Mouse (Mus musculus) embryo, embryonic 9.5 days (tissue): ENCODE measurements around the gene Tstd2.
A peak's percentile ranks its signal among the peaks of the same experiment; 100 is the strongest.

Experiments
- DNase-seq: peaks from one replicate; pipeline ENCODE4 v3.0.0-alpha.2; 2017; ENCODE audit errors: extremely low spot score

The Tstd2 gene

DNA sequence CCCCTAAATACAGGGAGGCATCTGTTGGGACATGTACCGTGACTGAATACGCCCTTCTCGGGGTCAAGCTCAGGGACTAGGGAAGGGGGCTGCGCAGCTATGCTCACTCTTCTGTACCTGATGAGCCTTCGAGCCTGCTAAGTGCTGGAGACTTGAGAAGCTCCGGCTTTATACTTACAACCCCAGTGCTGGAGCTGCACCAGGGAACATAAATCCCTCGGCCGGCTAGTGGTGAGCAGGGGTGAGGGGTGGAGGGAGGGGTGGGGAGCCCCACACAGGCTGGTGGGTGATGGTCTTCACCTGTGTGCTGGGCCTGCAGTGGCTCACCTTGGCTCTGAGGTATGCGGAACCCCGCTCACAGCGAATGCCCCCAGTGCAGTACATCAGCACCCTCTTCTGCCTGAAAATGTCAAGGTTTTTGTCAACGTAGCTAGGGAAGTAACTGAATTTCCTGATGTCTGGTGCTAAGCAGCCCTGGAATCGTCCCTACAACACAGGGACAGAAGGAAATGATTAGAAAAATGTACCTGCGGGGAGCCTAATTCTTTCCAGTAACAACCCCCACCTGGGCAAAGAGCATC is 18.9 kb downstream of the Tstd2 start:
- no peak for DNase-seq

DNA sequence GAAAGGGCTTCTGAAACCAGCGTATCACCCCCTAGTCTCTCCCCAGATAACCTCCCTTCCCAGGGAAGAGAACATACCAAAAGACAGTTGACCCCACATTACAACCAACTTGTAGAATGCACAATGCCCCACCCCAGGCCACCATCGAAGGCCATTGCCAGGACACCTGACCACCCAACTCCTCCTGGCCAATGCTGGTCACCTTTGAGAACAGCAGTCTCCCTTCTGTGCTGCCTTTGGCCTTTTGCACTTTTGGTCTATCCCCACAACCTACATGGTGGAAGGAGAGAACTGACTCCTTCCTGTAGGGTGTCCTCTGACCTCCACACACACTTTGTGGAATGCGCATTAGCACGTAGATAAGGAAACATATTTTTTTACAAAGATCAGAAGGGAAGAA is 21.0 kb downstream of the Tstd2 start:
- no peak for DNase-seq

DNA sequence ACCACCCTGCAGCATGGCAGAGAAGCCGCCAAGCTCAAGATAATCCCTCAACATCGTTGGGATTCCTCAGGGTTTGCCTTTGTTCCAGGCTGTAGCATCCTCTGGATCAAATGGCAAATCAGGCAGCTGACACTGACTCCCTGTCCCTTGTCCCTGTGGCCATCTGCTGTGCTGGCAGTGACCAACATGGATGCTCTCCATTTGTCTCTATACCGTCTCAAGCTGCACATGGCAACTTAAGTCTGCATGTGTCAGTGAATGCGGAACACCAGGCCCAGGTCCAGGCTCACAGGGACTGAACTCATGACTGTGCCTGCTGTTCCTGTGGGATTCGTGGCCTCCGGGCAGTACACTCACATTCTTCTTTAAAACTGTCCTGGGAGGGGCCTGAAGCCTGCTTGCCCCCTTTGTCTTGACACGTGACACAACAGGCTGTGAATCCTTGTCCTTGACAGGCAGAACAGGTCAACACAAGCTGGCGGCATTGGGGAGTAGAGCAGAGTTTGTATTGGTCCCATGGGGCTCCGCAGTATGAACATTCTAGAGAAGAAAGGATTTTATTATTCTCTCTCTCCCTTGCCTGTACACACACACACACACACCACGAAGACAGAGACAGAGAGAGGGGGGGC is 21.8 kb downstream of the Tstd2 start:
- DNase-seq: no peak

DNA sequence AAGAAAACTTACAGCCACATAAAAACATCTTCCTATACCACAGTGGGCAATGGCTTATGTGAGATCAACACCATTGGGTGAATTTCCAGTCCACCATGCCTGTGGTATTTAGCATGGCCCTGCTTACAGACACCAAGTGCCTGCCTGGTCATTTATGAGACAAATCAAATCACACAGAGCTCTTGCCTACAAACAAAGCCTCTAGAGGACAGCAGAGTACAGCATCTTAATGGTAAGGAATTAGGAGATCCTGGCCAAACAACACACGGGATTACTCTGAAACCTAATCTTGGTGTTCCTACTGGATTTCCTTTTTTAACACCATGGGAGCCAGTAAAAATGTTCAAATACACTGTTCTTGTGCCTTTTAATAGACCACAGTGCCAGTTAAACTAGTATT is 23.2 kb downstream of the Tstd2 start:
- DNase-seq: no peak

DNA sequence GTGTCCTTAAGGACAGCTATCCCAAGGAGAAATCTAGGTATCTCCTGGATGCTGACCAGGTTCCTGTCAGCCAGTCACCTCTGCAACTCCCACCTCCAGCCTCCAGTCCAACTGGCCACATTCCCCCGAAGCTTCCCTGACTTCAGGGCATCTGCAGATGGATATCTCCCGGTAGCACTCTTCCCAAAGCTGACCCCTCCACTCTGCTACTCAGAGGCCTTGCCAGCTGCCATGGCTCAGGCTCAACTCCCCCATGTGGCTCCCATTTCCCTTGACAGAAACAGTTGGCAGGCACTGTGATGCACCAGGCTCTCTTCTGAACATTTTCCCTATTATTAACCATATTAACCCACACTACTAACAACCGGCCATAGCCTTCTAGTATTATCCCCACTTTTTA is 27.1 kb downstream of the Tstd2 start:
- no peak for DNase-seq

DNA sequence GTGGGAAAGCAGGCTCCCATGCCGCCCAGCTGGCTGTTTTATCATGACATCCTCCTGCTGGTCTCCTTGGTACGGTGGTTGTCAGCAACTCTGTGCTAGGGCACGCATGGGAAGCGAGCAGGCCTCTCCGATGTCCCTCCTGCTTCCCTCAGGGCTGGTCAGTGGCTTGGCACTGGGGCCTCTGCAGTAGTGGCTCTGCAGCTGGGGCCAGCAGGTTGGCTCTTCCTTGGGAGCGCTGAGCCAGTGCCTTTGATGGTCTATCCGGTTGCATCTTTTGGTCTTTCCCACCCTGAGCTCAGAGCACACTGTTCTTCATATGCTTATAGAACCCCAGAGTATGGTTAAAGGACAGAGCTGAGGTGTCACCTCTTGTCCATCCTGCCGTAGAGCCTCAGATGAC is 28.4 kb downstream of the Tstd2 start:
- no peak for DNase-seq

DNA sequence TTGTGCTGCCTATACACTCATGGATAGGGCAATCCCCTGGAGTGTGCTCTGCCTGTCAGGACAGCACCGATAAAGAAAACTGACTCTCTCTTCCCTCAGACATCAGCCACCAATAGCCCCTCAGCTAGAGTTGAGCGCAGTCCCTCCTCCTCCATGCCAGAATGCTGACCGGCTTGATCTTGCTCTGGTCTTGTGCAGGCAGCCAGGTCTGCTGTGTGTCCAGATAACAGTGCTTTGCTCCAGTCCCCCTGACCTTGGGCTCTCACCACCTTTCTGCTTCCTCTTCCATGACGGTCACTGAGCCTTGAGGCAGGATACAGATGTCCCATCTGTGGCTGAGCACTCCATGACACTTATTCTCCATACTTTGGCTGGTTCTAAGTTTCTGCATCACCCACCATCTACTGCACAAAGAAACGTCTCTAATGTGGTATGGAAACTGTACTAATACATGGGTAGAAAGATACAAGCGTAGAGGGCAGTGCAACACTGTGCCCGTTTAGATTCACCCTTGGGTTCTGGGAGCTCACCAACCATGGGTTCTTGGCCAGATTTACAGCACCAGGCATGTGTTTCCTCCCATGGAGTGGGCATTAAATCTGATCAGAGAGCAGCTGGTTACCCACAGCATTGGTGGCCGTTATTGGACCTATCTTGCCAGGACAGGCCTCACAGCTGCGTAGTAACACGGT is 36.3 kb downstream of the Tstd2 start:
- DNase-seq: no peak

DNA sequence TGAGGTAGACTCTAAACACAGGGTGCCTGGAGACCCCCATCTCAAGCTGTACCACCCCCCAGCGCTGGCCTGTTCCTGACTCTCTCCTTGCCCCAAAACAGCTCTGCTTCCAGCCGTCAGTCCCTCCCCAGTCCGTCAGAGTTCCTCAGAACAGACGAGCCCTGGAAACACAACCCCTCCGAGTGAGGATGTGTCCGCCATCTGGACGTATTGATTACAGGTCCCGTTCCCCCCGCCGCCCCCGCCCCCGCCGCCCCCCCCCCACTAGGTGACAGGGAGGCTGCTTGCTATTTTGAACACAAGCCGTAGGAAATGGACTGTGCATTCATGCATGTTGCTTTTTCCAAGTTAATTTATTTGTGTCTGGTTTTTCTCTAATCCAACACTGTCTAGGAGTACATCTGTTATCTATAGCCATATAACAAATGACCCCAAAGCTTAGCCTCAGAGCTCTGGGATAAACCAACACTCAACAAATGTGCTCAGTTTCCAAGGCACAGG is 37.2 kb downstream of the Tstd2 start:
- peak; percentile 54 for DNase-seq

DNA sequence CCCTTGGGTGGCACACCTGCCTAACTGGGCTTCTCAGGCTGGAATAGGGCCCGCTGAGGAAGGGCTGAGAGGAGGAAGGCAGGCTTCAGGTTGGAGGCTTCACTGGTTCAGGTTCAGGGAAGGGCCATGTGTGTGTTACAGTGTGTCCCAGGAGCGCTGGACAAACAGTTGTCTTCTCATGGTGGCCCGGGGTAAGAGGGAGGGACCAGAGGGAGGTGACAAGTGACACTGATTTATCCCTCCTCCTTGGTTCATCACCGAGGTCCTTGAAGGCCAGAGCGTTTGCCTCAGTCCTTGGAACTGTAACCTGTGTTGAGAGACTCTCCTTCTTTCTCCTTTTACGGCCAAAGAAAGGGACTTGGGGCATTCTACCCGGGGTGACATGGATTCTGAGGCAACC is 38.0 kb downstream of the Tstd2 start:
- DNase-seq: no peak

DNA sequence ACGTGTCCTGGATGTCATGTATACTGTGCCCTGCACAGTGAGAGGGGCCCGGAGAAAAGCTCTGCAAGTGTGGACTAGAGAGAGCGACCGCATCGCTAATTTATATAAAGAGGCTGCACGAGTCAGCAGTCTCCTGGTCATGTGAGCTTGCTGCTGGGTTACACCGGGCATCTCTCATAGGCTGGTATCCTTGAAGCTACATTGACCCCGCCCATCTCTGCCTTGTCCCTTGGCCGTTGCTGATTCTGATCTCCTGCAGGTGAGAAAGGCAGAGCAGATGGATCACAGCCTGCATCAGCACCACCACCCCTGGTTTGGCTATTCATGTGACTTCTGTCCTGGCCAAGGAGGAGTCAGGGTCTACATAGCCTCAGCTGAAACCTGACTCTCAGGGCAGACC is 39.4 kb downstream of the Tstd2 start:
- no peak for DNase-seq

DNA sequence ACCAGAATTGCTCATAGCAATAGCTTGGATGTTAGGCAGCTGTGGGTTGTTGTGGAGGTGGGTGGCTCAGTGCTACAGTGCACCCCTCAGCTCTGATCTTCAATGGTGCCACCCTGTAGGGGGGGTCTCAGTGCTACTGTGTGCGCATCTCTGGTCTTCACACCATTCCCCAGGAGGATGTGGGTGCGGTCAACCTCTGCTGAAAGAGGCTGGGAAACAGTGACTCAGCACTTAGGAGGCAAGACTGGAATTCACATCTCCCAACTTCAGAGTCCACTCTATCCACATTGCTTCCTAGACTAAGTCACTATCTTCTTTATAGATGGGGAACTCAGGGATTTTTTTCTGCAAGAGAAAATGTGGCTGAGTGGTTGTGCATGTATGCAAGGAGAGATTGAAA is 40.9 kb downstream of the Tstd2 start:
- DNase-seq: no peak

DNA sequence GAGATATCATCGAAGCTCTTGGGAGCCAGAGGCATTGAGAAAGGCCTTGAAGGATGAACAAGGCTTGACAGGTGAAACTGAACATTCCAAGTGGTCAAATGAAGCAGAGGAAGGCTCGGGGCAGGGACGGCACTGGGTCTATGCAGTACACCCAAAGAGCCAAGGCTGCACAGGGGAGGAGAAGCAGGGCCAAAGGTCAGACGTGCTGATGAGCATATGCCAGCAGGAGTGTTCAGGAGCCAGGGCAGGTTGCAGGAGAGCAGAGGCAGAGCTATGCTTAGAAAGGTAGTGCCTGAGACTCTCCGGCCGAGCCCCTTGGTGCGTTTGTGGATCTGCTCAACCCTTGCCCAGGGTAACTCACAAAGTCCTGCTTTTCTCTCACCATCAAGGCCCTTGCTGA is 41.9 kb downstream of the Tstd2 start:
- DNase-seq: no peak

DNA sequence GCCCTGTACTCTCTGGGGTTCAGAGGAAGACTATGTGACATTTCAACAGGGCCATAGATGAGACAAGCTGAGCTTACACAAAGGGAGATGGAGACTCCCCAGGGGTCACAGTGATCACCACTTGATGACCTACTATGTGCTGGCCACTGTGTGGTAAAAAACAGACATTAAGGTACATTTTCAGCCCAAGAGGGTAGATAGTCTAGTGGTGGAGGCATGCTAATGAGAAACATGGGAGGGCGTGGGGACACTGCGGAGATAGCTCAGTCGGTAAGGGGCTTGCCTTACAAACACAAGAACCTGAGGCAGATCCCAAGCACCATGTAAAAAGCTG is 42.7 kb downstream of the Tstd2 start:
- no peak for DNase-seq

DNA sequence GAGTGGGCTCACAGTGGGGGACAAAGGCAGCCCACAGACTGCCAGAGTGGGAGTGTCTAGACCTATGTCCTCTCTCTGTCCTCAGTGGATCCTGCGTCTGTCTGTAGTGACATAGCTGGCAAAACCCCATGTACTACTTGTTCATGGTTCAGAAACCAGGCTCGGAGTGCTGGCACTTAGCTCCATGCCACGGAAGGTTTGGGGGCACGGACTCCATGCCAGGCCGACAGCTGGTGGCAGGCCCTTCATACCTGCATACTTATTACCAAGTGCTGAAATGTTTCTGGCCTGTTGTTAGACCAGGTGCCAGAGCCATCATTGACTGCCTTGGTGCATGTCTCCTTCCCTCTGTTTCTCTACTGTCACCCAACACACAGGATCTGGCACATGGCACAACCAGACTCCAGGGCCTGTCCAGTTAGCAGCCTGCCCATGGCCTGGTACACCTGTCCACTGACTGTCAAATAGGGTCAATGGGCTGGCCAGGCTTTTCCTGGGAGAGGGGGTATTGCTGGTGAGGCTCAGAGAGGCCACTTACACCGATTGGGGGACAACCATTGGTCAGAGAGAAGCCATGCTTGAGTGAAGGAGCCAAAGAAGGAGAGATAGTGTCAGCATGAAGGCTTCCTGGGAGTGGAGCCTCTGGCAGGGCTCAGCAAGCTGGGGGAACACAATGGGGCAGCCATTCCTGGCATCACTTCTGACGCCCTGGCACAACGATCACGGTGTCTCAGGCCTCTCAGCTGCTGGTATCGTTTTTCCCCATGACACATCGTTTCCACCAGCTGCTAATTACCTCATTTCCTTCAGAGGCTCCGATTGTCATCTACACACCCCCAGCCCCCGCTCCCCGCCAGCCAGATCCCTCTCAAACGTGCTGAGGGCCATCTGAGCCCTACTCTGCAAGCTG is 43.3 kb downstream of the Tstd2 start:
- DNase-seq: no peak

DNA sequence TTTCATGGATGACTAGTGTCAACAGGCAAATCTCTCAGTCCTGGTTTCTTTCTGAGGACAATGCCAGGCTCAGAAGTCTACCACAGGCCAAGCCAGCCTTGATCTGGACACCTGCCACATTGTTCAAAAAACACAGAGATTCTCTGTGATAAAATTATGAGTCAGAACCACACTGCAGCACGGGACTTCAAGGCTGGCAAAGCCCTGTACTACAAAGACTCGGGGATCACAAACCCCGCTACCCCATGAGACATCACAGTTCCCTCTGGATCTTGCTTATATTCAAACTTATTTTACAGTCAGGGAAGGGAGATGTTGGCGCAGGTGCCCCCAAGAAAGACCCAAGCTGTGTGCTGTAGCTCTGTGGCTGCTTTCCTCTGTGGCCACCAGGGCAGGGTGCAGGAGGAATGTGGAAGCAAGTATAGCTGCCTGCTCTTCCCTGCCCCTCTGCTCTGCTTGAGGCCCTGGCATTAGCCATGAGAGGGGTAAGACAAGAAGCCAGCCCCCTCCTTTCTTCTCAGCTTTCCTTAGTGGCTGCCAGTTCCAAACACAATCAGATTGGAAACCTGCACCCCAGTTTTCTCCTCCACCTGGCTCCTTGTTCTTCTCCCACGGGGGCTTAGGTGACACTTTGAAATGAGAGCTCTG is 45.9 kb downstream of the Tstd2 start:
- DNase-seq: no peak

DNA sequence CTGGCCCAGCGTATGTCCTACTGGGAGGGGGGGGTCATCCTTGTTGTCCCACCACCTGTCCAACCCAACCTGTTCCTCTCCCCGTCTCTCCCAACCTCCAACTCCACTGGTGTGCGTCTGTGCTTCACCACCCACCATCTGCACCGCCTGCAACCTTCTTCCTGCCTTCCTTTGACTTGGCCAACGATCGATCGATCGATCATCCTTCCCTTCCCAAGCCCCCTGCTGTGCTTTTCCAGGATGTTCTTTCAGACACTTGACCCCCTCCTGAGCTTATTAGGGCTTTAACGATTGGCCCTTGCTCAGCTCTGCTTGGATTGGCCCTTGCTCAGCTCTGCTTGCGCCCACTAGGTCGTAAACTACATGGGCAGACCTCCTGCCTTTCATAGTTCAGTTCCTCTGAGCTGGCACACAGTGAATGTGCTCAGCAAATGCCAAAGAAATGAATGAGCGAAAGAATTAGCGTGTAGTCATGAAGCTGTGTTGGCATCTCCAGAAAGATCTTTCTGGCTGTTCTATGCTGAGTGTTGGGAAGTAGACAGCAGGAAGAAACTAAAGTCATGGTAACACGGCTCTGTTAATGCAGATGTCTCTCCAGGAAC is 48.9 kb downstream of the Tstd2 start:
- no peak for DNase-seq

DNA sequence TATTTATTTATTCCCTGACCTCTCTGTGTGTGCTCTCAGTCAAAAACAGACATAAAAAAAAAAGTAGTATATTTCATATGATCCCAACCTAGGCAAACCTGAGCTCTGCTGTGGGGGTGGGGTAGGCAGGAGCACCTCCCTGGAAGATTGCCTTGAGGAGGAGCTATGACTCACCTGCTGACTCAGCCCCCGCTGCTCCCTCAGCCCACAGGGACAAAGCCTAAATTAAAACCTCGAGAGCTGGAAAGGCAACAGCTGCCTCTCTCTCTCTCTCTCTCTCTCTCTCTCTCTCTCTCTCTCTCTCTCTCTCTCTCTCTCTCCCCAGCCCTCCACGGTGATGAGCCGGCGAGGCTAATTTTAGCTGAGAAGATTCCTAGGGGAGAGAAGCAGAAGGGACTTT is 50.6 kb downstream of the Tstd2 start:
- DNase-seq: no peak

DNA sequence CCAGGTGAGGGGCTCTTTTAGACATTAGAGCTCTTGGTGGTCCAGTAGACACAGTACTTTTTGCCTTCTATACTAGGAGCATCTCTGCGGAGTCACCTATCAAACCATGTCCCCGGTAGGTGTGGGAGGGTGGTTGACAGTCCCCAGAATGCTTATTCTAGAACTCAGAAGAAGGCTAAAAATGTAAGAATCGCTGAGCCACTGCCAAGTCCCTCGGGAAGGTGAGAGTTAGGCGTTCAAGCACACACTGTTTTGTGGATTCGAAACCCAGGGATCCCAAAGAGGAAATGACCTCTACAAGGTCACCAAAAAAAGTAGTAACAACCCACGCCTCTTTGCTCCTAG is 51.1 kb downstream of the Tstd2 start:
- DNase-seq: no peak

DNA sequence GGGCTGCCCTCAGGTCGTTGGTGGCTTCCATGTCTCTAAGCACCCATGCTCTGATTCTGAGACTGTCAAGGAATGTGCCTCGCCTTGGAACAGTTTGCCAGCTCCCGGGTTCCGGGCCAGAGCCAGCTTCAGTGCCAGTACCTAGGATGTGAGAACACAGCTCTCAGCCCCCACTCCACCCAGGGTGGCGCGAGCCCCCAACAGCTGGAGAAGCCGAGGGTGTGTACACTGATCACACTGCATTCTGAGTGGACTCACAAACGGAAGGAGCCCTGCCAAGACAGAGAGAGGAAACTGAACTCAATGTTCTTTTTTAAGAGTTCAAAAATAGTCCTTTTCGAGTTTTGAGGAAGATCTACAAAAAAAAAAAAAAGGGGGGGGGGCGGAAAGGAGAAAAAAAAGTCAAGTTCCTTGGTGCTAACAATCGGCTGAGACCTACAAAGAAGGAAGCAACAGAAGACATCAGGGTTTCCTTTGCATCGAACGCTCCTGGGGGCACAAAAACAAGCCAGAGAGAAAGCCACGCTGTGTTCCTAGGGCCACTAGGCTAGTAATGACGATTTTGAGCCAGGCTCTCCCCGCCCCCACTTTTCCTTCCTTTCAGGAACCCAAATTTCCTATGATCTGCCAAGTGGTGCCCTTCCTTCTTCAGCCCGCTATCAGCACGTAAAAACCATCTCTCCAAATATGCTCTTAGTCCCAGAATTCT is 51.6 kb downstream of the Tstd2 start:
- DNase-seq: no peak

DNA sequence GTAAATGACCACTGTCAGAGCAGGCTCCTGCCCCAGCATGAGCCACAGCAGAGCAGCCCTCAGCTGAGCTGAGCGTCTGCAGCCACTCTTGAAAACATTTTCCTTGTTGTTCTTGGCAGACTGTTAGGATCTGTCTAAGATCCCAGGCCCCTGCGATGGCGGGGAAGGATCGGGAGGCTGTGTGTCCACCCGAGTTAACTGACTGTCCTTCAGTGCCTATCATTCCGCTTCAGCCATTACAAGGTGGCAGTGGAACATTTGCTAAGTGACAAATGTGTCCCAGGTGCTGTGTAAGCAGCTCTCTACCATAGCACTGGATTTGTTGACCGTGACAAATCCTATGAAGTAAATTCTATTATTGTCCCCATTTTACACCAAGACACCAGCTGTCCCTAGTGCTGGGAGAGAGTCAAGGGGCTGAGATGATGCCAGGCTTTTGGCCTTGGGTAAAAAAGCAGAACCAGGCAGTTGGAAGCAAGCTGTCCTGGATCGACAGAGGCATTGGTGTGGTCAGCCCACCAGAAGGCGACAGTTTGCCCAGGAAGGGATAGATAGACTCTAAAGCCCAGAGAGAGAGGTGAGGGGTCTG is 53.2 kb downstream of the Tstd2 start:
- DNase-seq: no peak
